9 mouse cellular contexts compared by ENCODE assay signal in the genomic region with DNA sequence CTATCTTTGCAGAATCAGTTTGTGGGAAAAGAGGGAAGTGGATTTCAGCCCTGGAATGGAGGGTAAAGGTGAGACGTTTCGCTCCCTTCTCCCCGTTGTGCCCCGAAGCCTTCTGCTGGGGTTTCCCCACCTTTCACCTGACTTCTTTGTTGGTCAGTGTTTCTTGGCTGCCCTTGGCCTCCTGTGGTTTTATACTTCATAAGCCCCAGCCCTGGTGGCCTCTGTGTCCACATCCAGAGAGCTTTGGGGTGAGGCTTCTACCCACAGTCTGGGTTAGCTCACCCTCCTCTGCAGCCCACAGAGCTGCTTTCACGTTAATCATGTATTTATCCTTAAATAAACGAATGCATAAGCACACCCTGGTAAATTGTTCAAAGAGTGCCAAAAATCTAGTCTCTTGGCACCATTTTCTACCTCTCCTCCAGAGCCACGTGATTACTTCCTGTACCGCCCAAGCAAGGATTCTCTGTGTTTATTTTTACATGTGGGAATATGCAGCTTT.
DNase-seq lines count a peak whose midpoint lies in the region; ATAC-seq lines count a peak whose summit lies in the region.
"Had no signal": no experiment of that assay in that cellular context is flagged by ENCODE, and none has a peak within 500 bp of the region (broad histone marks: within the 10 kb centered on the region; RNA-seq: fewer than 3 reads in every experiment).

No protein-coding gene starts in this region.

- peaks cover 50% of the 10 kb centered on the region for H3K4me1 ChIP-seq in kidney, embryonic 16.5 days (ENCODE audit: insufficient read depth, low read length)
- peaks cover 21% of the 10 kb centered on the region for H3K4me1 ChIP-seq in lung, embryonic 16.5 days (replicated peaks; ENCODE audit: control insufficient read depth, insufficient read depth, low read length)

- no peak overlapping the region; the same call in 1 of the 2 replicates for H3K27ac ChIP-seq in kidney, embryonic 16.5 days (ENCODE audit: low read length)
- H3K27ac ChIP-seq in lung, embryonic 16.5 days (ENCODE audit: low read length), result peak overlapping the region; percentile 46; the same call in 1 of the 2 replicates

- H3K9me3 ChIP-seq in kidney, embryonic 16.5 days (ENCODE audit: low read length), result no peaks in the 10 kb centered on the region
- no peaks in the 10 kb centered on the region for H3K9me3 ChIP-seq in lung, embryonic 16.5 days (ENCODE audit: control insufficient read depth, low read length)
- H3K9me3 ChIP-seq: liver, embryonic 13.5 days had no signal

- ATAC-seq in kidney, embryonic 16.5 days (ENCODE audit: low FRiP score, low TSS enrichment), result no peak
- ATAC-seq in lung, embryonic 16.5 days (ENCODE audit: low read depth), result peak; percentile 66

- H3K4me3 ChIP-seq in kidney, embryonic 16.5 days (ENCODE audit: low read length), result no peak overlapping the region
- H3K4me3 ChIP-seq in lung, embryonic 16.5 days (ENCODE audit: low read length), result no peak overlapping the region
- H3K4me3 ChIP-seq: liver, embryonic 13.5 days had no signal

- H3K36me3 ChIP-seq in kidney, embryonic 16.5 days (ENCODE audit: insufficient read depth, low read length), result no peaks in the 10 kb centered on the region
- no peaks in the 10 kb centered on the region for H3K36me3 ChIP-seq in lung, embryonic 16.5 days (ENCODE audit: control insufficient read depth, insufficient read depth, low read length)
- H3K36me3 ChIP-seq: liver, embryonic 13.5 days had no signal

- no peak overlapping the region for H3K4me2 ChIP-seq in kidney, embryonic 16.5 days (replicated peaks; ENCODE audit: low read depth, low read length)
- 0 out of 2 replicates have a peak overlapping the region, but pooled peaks have one; percentile 5 for H3K4me2 ChIP-seq in lung, embryonic 16.5 days (ENCODE audit: low read depth, low read length)
- H3K4me2 ChIP-seq: liver, embryonic 13.5 days had no signal

- DNase-seq in kidney, adult 11 months, result peak; percentile 61
- DNase-seq in brain, adult 2 months (ENCODE audit: low read depth, low spot score), result peak; percentile 89
- peak; percentile 32 to 56 for DNase-seq in cerebellum, postnatal 36 days
- no peak for DNase-seq in layer of hippocampus, postnatal 36 days
- DNase-seq in urinary bladder, postnatal 10 days (ENCODE audit: low spot score), result no peak
- DNase-seq in thymus, postnatal 25 days, result no peak
- DNase-seq: liver, embryonic 13.5 days had no signal

- no peaks in the 10 kb centered on the region for H3K27me3 ChIP-seq in kidney, embryonic 16.5 days (ENCODE audit: insufficient read depth, low read length)
- H3K27me3 ChIP-seq in lung, embryonic 16.5 days (ENCODE audit: control insufficient read depth, insufficient read depth, low read depth, low read length), result no peaks in the 10 kb centered on the region
- H3K27me3 ChIP-seq: liver, embryonic 13.5 days had no signal

- WGBS in kidney, embryonic 16.5 days, result 50% methylated on average over 8 of the region's 8 CpGs
- WGBS in lung, embryonic 16.5 days, result 43% methylated on average over 8 of the region's 8 CpGs

- no peak overlapping the region for H3K9ac ChIP-seq in kidney, embryonic 16.5 days (replicated peaks; ENCODE audit: low read length)
- no peak overlapping the region for H3K9ac ChIP-seq in lung, embryonic 16.5 days (ENCODE audit: low read length)
- H3K9ac ChIP-seq: liver, embryonic 13.5 days had no signal

Comparison
In these comparisons a context has a peak if more than half of its experiments do, and no peak if none do; other contexts are left out.
1. DNase-seq: peak in kidney, adult 11 months (single experiment), brain, adult 2 months (single experiment) and cerebellum, postnatal 36 days (2 of 2); none in layer of hippocampus, postnatal 36 days (0 of 2), urinary bladder, postnatal 10 days (single experiment) and thymus, postnatal 25 days (single experiment).